Mouse (Mus musculus): ENCODE data around the gene Slc48a1. TPM values are rescaled to one million over a fixed set of nuclear protein-coding genes. Genes with fewer than 3 reads are reported as not detected.

The Slc48a1 gene
- polyA plus RNA-seq, 2 experiments, result 35.0 to 73.9 TPM

DNA sequence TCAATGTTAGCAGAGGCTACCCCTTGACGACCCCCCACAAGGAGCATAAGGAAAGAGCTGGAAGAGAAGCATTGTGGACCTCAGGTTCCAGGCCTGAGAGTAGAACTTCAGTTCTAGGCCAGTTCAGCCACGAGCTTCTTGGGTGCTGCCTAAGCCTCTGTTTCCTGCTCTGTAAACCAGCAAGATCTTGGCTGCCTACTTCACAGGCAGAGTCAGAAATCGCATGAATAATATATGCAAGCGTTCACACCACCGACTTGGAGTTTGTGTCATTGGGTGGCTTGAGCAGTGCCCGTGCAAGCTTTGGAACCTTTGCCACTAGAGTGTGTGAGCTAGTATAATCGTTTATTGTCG is 58.6 kb downstream of the Slc48a1 start:
- Histone ChIP-seq H3K4me1 (replicated peaks; ENCODE audit: control insufficient read depth in 2 of 2, insufficient read depth in 2 of 2, low read length in 1 of 2) (peaks cover 11 to 43% of the 10 kb centered on the region in 2 experiments), H3K4me3 (ENCODE audit: insufficient read depth in 1 of 2, low read depth in 2 of 2, low read length in 2 of 2) (no peak overlapping the region), H3K4me2 (ENCODE audit: low read depth) (no peak overlapping the region), H3K9me3 (ENCODE audit: control insufficient read depth, low read length) (no peaks in the 10 kb centered on the region), H3K9ac (replicated peaks) (no peak overlapping the region), H3K27me3 (ENCODE audit: control insufficient read depth, insufficient read depth, low read length) (peaks cover 4% of the 10 kb centered on the region), H3K27ac (no peak overlapping the region), H3K36me3 (replicated peaks; ENCODE audit: control insufficient read depth, insufficient read depth, low read depth) (no peaks in the 10 kb centered on the region)
- ATAC-seq (ENCODE audit: insufficient read depth) (no peak), DNase-seq (ENCODE audit: low read depth in 3 of 3, low spot score in 3 of 3) (no peak)
- no peak for TF ChIP-seq EP300 (IDR thresholded peaks at IDR 0.05; ENCODE audit: low read depth)
- no peak for TF ChIP-seq CTCF (IDR thresholded peaks at IDR 0.05; ENCODE audit: low read depth)
- 50% methylated on average over 8 of the region's 8 CpGs for WGBS (ENCODE audit: insufficient replicate concordance)

DNA sequence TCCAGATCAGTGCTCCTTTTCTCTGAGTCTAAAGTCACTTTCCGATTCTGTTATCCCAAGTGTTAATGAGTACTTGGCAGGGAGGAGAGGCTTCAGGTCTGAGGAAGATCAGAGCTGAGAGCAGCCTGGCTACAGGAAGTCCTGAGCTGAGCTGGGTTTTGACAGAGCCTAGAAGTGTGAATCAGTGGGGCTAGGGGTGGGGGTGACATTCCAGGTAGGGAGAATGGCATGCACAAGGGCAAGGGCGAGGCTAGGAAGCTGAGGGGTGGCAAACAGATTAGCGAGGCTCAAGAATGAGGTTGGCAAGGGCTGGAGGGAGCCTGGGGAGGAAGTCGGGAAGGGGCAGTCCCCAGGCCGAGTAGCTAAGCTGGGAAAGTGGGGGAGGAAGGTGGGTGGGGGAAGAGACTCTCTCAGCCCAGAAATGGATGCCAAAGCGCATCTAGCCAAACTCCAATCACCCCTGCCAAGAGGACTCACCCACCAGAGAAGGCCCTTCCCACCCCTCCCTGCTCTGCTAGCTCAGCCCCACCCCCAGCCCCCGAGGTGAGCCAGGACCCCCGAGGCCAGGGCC is 59.3 kb downstream of the Slc48a1 start:
- H3K9me3 ChIP-seq (ENCODE audit: control insufficient read depth, low read length), result no peaks in the 10 kb centered on the region
- no peak overlapping the region for H3K4me3 ChIP-seq (ENCODE audit: insufficient read depth in 1 of 2, low read depth in 2 of 2, low read length in 2 of 2)
- no peak overlapping the region for H3K4me2 ChIP-seq (ENCODE audit: low read depth)
- H3K9ac ChIP-seq (replicated peaks), result no peak overlapping the region
- no peaks in the 10 kb centered on the region for H3K36me3 ChIP-seq (replicated peaks; ENCODE audit: control insufficient read depth, insufficient read depth, low read depth)
- DNase-seq (ENCODE audit: low read depth in 3 of 3, low spot score in 3 of 3) (no peak), ATAC-seq (ENCODE audit: insufficient read depth) (no peak)
- 23% methylated on average over 8 of the region's 8 CpGs for WGBS (ENCODE audit: insufficient replicate concordance)
- no peak overlapping the region for H3K27ac ChIP-seq
- no peak for TF ChIP-seq EP300 (IDR thresholded peaks at IDR 0.05; ENCODE audit: low read depth)
- no peak for TF ChIP-seq CTCF (IDR thresholded peaks at IDR 0.05; ENCODE audit: low read depth)
- H3K4me1 ChIP-seq (replicated peaks; ENCODE audit: control insufficient read depth in 2 of 2, insufficient read depth in 2 of 2, low read length in 1 of 2), result peaks cover 11 to 42% of the 10 kb centered on the region in 2 experiments
- peaks cover under 1% of the 10 kb centered on the region; the same call in 1 of the 2 replicates for H3K27me3 ChIP-seq (ENCODE audit: control insufficient read depth, insufficient read depth, low read length)

DNA sequence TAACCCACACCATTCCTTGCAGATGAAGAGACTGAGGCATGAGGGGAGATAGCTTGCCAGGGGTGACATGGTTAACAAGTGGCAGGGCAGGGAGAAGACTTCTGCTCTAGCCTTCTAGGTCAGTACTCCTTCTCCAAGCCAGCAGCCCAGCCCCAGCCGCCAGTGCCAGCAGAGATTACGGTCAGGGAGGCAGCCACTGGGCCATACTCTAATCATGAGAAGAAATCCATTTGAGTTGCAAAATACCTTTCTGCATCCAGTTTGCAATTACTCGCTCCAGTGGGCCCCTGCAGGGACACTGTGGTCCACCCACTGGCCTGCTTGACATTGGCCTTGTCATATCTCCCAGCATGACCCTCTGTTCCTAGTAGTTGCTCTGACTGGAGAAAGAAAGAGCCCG is 60.1 kb downstream of the Slc48a1 start:
- H3K36me3 ChIP-seq (replicated peaks; ENCODE audit: control insufficient read depth, insufficient read depth, low read depth), result no peaks in the 10 kb centered on the region
- H3K4me2 ChIP-seq (ENCODE audit: low read depth), result no peak overlapping the region
- peaks cover 11 to 45% of the 10 kb centered on the region in 2 experiments for H3K4me1 ChIP-seq (replicated peaks; ENCODE audit: control insufficient read depth in 2 of 2, insufficient read depth in 2 of 2, low read length in 1 of 2)
- H3K9ac ChIP-seq (replicated peaks), result no peak overlapping the region
- H3K4me3 ChIP-seq (ENCODE audit: insufficient read depth in 1 of 2, low read depth in 2 of 2, low read length in 2 of 2), result no peak overlapping the region
- no peak for ATAC-seq (ENCODE audit: insufficient read depth)
- no peaks in the 10 kb centered on the region for H3K27me3 ChIP-seq (ENCODE audit: control insufficient read depth, insufficient read depth, low read length)
- no peaks in the 10 kb centered on the region for H3K9me3 ChIP-seq (ENCODE audit: control insufficient read depth, low read length)
- TF ChIP-seq EP300 (IDR thresholded peaks at IDR 0.05; ENCODE audit: low read depth) (no peak), CTCF (IDR thresholded peaks at IDR 0.05; ENCODE audit: low read depth) (no peak)
- H3K27ac ChIP-seq, result no peak overlapping the region
- 52% methylated on average over 4 of the region's 4 CpGs for WGBS (ENCODE audit: insufficient replicate concordance)
- DNase-seq (ENCODE audit: low read depth in 3 of 3, low spot score in 3 of 3), result no peak

DNA sequence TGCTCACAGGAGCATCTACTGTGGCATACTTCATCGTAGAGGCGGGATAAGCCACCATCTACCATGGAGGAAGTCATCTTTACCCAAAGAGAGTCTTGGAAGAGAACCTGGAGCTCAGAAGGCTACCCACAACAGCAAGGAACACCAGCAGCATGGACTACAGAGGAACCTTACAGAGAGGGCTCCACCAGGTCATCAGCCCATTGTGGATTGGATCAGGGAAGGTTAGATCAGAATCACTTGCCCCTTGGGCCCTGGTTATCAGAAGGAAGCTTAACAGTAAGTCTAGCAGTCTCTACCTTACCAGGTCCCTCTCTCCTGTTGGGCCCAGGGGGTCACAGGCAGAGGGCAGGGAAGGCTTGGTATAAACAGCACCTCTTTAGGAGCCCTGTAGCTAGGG is 60.7 kb downstream of the Slc48a1 start:
- Histone ChIP-seq H3K27ac (no peak overlapping the region), H3K4me3 (ENCODE audit: insufficient read depth in 1 of 2, low read depth in 2 of 2, low read length in 2 of 2) (no peak overlapping the region), H3K36me3 (replicated peaks; ENCODE audit: control insufficient read depth, insufficient read depth, low read depth) (no peaks in the 10 kb centered on the region), H3K4me2 (ENCODE audit: low read depth) (no peak overlapping the region), H3K27me3 (ENCODE audit: control insufficient read depth, insufficient read depth, low read length) (no peaks in the 10 kb centered on the region), H3K9ac (replicated peaks) (no peak overlapping the region), H3K9me3 (ENCODE audit: control insufficient read depth, low read length) (no peaks in the 10 kb centered on the region), H3K4me1 (replicated peaks; ENCODE audit: control insufficient read depth in 2 of 2, insufficient read depth in 2 of 2, low read length in 1 of 2) (peaks cover 11 to 48% of the 10 kb centered on the region in 2 experiments)
- 65% methylated on average over 2 of the region's 2 CpGs for WGBS (ENCODE audit: insufficient replicate concordance)
- ATAC-seq (ENCODE audit: insufficient read depth) (no peak), DNase-seq (ENCODE audit: low read depth in 3 of 3, low spot score in 3 of 3) (no peak)
- no peak for TF ChIP-seq EP300 (IDR thresholded peaks at IDR 0.05; ENCODE audit: low read depth)
- TF ChIP-seq CTCF (IDR thresholded peaks at IDR 0.05; ENCODE audit: low read depth), result no peak

DNA sequence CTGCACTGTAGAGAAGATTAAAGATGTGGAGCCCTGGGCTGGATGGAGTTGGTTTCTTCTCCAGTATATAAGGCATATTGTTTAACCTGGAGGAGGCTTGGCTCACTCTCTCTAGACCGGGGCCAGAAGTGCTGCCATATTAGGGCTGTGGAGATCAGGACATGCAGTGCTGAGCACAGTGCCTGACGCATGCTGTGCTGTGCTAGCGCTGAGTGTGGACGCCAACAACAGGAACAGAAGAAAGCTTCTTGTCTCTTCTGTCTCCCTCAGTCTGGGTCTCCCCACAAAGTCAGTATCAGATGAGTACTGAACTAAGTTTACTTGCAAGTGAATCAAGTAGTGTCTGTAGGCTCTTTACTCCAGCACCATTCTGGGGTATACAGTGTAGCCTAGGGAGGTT is 61.2 kb downstream of the Slc48a1 start:
- TF ChIP-seq CTCF (IDR thresholded peaks at IDR 0.05; ENCODE audit: low read depth), result no peak
- TF ChIP-seq EP300 (IDR thresholded peaks at IDR 0.05; ENCODE audit: low read depth), result no peak
- Histone ChIP-seq H3K27me3 (ENCODE audit: control insufficient read depth, insufficient read depth, low read length) (no peaks in the 10 kb centered on the region), H3K4me3 (ENCODE audit: insufficient read depth in 1 of 2, low read depth in 2 of 2, low read length in 2 of 2) (no peak overlapping the region), H3K9me3 (ENCODE audit: control insufficient read depth, low read length) (no peaks in the 10 kb centered on the region), H3K36me3 (replicated peaks; ENCODE audit: control insufficient read depth, insufficient read depth, low read depth) (no peaks in the 10 kb centered on the region), H3K9ac (replicated peaks) (no peak overlapping the region), H3K4me2 (ENCODE audit: low read depth) (no peak overlapping the region), H3K4me1 (replicated peaks; ENCODE audit: control insufficient read depth in 2 of 2, insufficient read depth in 2 of 2, low read length in 1 of 2) (peaks cover 12 to 53% of the 10 kb centered on the region in 2 experiments), H3K27ac (no peak overlapping the region)
- 76% methylated on average over 4 of the region's 4 CpGs for whole genome bisulfite sequencing (ENCODE audit: insufficient replicate concordance)
- ATAC-seq (ENCODE audit: insufficient read depth) (no peak), DNase-seq (ENCODE audit: low read depth in 3 of 3, low spot score in 3 of 3) (no peak)

All from liver, embryonic 14.5 days (tissue).